Mouse (Mus musculus) CH12.LX (cell line): ENCODE data around the gene Pik3cb. TPM values are rescaled to one million over a fixed set of nuclear protein-coding genes. Genes with fewer than 3 reads are reported as not detected.

ENCODE experiments used
- DNase-seq: peaks from one replicate; pipeline ENCODE4 v3.0.0-alpha.2; 2013; ENCODE audit errors: extremely low read depth
- H3K27ac ChIP-seq: 2 replicates; pipeline ENCODE4 v1.5.1; 2012; ENCODE audit warnings: low read depth, mild to moderate bottlenecking, control low read depth, moderate library complexity; ENCODE audit not compliant: insufficient read depth
- H3K27me3 ChIP-seq: replicated peaks from 2 replicates; pipeline ENCODE3; 2012; ENCODE audit warnings: inconsistent platforms
- H3K36me3 ChIP-seq, 2 experiments: replicated peaks in 1 of 2; 2 replicates each; pipeline versions ENCODE3 to v1.6.1; 2012; ENCODE audit warnings: inconsistent platforms in 1 of 2, low read length in 1 of 2, mild to moderate bottlenecking in 1 of 2, mixed read lengths in 1 of 2, moderate library complexity in 1 of 2; ENCODE audit not compliant: control insufficient read depth in 1 of 2, insufficient read depth in 1 of 2
- H3K4me1 ChIP-seq, 2 experiments: 2 replicates each; pipeline ENCODE4 v1.6.1; 2012; ENCODE audit warnings: inconsistent platforms in 1 of 2, moderate library complexity in 1 of 2; ENCODE audit not compliant: insufficient read depth in 2 of 2, control insufficient read depth in 1 of 2
- H3K4me2 ChIP-seq: 2 replicates; pipeline ENCODE4 v1.6.1; 2012; ENCODE audit warnings: low read depth, mild to moderate bottlenecking, control low read depth; ENCODE audit not compliant: poor library complexity, insufficient read depth, severe bottlenecking
- H3K4me3 ChIP-seq, 3 experiments: fragments of 150-350 bp in 1 of 3; sonication (generic) in 1 of 3; replicated peaks in 1 of 3; 2 replicates each; pipeline versions ENCODE3 to v1.5.1; 2011 to 2012; ENCODE audit warnings: low read depth in 2 of 3, low read length in 2 of 3, mild to moderate bottlenecking in 2 of 3, moderate library complexity in 2 of 3, control low read depth in 1 of 3, improper control_type of control experiment in 1 of 3, inconsistent platforms in 1 of 3, mixed read lengths in 1 of 3; ENCODE audit not compliant: poor library complexity in 1 of 3
- H3K79me2 ChIP-seq: replicated peaks from 2 replicates; pipeline ENCODE4 v1.6.1; 2012; ENCODE audit warnings: mild to moderate bottlenecking, moderate library complexity; ENCODE audit not compliant: control insufficient read depth, poor library complexity, insufficient read depth, severe bottlenecking; ENCODE audit errors: extremely low read depth
- H3K9ac ChIP-seq: 2 replicates; pipeline ENCODE4 v1.6.1; 2012; ENCODE audit warnings: low read depth, mild to moderate bottlenecking, control low read depth, moderate library complexity; ENCODE audit not compliant: insufficient read depth
- H3K9me3 ChIP-seq: replicated peaks from 2 replicates; pipeline ENCODE3; 2012; ENCODE audit warnings: low read length, inconsistent platforms, mixed read lengths
- BHLHE40 ChIP-seq: IDR thresholded peaks from 2 replicates; pipeline ENCODE4 v1.6.1; 2011; ENCODE audit warnings: mild to moderate bottlenecking, low read depth, low read length, improper control_type of control experiment
- CTCF ChIP-seq, 2 experiments: IDR thresholded peaks in 1 of 2; conservative IDR thresholded peaks in 1 of 2; 2 replicates each; pipeline ENCODE4 v1.5.1; 2011 to 2012; ENCODE audit warnings: low read depth in 2 of 2, low read length in 2 of 2, improper control_type of control experiment in 1 of 2, inconsistent platforms in 1 of 2, mild to moderate bottlenecking in 1 of 2, moderate library complexity in 1 of 2
- ELF1 ChIP-seq: IDR thresholded peaks from 2 replicates; pipeline ENCODE4 v1.6.1; 2014; ENCODE audit warnings: low read depth, mild to moderate bottlenecking, inconsistent platforms, low read length, improper control_type of control experiment
- ETS1 ChIP-seq: conservative IDR thresholded peaks from 2 replicates; pipeline ENCODE4 v1.6.1; 2012; ENCODE audit warnings: low read depth, mild to moderate bottlenecking, inconsistent platforms, low read length, improper control_type of control experiment, moderate library complexity
- MAFK ChIP-seq: IDR thresholded peaks from 2 replicates; pipeline ENCODE4 v1.6.1; 2011; ENCODE audit warnings: low read length, improper control_type of control experiment; ENCODE audit not compliant: insufficient replicate concordance
- POLR2A ChIP-seq: IDR thresholded peaks from 2 replicates; pipeline ENCODE4 v1.6.1; 2011; ENCODE audit warnings: low read depth, mild to moderate bottlenecking, improper control_type of control experiment, low read length
- POLR2AphosphoS2 ChIP-seq: IDR thresholded peaks from 2 replicates; pipeline ENCODE4 v1.6.1; 2011; ENCODE audit warnings: low read depth, low read length, improper control_type of control experiment
- RCOR1 ChIP-seq: conservative IDR thresholded peaks from 2 replicates; pipeline ENCODE4 v1.6.1; 2012; ENCODE audit warnings: low read depth, mild to moderate bottlenecking, inconsistent platforms, low read length, improper control_type of control experiment
- SIN3A ChIP-seq: IDR thresholded peaks from 2 replicates; pipeline ENCODE4 v1.6.1; 2012; ENCODE audit warnings: low read length, improper control_type of control experiment, inconsistent platforms
- SMC3 ChIP-seq: IDR thresholded peaks from 2 replicates; pipeline ENCODE4 v1.6.1; 2011; ENCODE audit warnings: low read depth, low read length, improper control_type of control experiment
- TCF12 ChIP-seq: IDR thresholded peaks from 2 replicates; pipeline ENCODE4 v1.6.1; 2014; ENCODE audit warnings: low read depth, mild to moderate bottlenecking, inconsistent platforms, low read length, improper control_type of control experiment
- UBTF ChIP-seq: IDR thresholded peaks from 2 replicates; pipeline ENCODE4 v1.6.1; 2012; ENCODE audit warnings: low read depth, mild to moderate bottlenecking, inconsistent platforms, low read length, improper control_type of control experiment, moderate library complexity
- USF1 ChIP-seq: IDR thresholded peaks from 2 replicates; pipeline ENCODE4 v1.6.1; 2014; ENCODE audit warnings: low read depth, mild to moderate bottlenecking, inconsistent platforms, low read length, improper control_type of control experiment
- ZC3H11A ChIP-seq: IDR thresholded peaks from 2 replicates; pipeline ENCODE4 v1.6.1; 2012; ENCODE audit warnings: low read depth, mild to moderate bottlenecking, inconsistent platforms, low read length, improper control_type of control experiment
- ZMIZ1 ChIP-seq: IDR thresholded peaks from 2 replicates; pipeline ENCODE4 v1.6.1; 2012; ENCODE audit warnings: low read depth, mild to moderate bottlenecking, inconsistent platforms, low read length, improper control_type of control experiment
- ZNF384 ChIP-seq: IDR thresholded peaks from 2 replicates; pipeline ENCODE4 v1.6.1; 2012; ENCODE audit warnings: low read depth, low read length, improper control_type of control experiment, inconsistent platforms
- dilution Hi-C: fragments of 300-500 bp; cut with MboI; formaldehyde crosslinking; loops from 2 replicates; pipeline ENCODE4 v1.14.3; 2020; ENCODE audit warnings: low sequenced_read_pairs; ENCODE audit not compliant: extremely low pct_unique_long_range_greater_than_20kb, extremely low pct_ligation_motif_present
- in situ Hi-C: fragments of 300-500 bp; cut with MboI; formaldehyde crosslinking; loops from 3 replicates; pipeline ENCODE4 v1.14.3; 2019; ENCODE audit warnings: low sequenced_read_pairs, low pct_ligation_motif_present, low pct_unique_long_range_greater_than_20kb, mixed read lengths
- polyA plus RNA-seq: library from polyadenylated mRNA; unstranded; fragments of >175 nt; gene quantifications from 2 replicates; pipeline ENCODE4 v1.2.1, GENCODE M21; 2012; ENCODE audit warnings: low read depth; ENCODE audit not compliant: insufficient read length
- total RNA-seq, 2 experiments: library from RNA; depleted of rRNA; stranded (reverse); fragments of 300-350 nt in 1 of 2; fragments of >200 nt in 1 of 2; gene quantifications; 2 replicates each; pipeline ENCODE4 v1.2.3; 2012 to 2014

Gene Pik3cb
- total and polyA plus RNA-seq, 3 experiments = 1.0 to 3.2 (median 1.0) TPM

DNA sequence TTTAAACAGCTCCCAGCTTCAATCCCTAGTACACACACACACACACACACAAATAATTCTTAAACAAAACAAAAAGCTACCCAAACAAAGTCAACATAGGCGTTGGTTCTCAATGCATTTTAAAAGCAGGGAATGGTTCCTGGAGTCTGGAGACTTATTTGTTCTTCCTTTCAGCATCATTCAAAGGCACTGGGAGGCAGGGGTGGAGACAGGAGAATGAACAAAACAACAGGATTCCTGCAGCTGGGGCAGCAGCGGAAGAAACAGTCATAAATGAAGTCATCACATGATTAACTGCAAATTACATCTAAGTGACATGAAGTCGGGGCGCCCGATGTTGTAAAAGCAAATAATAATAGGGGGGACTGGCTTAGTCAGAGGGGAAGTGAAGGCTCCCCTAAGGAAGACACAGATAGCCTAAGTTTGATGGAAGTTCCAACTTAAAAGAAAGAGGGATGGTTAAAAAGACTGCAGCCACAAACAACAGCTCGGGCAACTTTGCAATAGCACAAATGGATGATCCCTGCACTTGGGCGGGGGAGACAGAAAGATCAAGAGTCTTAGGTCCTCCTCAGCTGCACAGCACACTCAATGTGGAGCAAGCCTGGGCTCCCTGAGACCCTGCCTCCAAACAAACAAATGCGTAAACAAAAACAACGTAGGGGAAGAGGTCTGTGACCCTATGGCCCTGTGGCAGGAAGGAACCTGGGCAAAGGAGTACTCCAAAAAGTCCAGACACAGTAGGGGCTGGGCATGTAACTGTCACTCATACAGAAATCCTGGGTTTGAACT, 12.5 kb upstream of the Pik3cb start:
- Histone ChIP-seq H3K9me3 (no peaks in the 10 kb centered on the region), H3K4me2 (no peak overlapping the region), H3K4me1 (peaks cover 2 to 3% of the 10 kb centered on the region in 2 experiments; a peak in 3 of 4 replicates), H3K27ac (no peak overlapping the region), H3K36me3 (no peaks in the 10 kb centered on the region), H3K9ac (no peak overlapping the region), H3K79me2 (no peaks in the 10 kb centered on the region), H3K4me3 (no peak overlapping the region), H3K27me3 (no peaks in the 10 kb centered on the region)
- no peak for TF ChIP-seq SIN3A
- no peak for TF ChIP-seq ETS1
- no peak for TF ChIP-seq BHLHE40
- no peak for TF ChIP-seq POLR2AphosphoS2
- TF ChIP-seq ZMIZ1 = no peak
- no peak for TF ChIP-seq RCOR1
- in situ Hi-C loops = no loop called here
- dilution Hi-C loops = no loop called here
- DNase-seq = no peak

- H3K9me3 ChIP-seq = no peaks in the 10 kb centered on the region
- H3K4me2 ChIP-seq = no peak overlapping the region
- no peak overlapping the region for H3K4me3 ChIP-seq
- H3K9ac ChIP-seq = no peak overlapping the region
- in situ Hi-C loops = no loop called here
- peaks cover 5% of the 10 kb centered on the region for H3K27me3 ChIP-seq
- DNase-seq = no peak
- dilution Hi-C loops = no loop called here
- H3K36me3 ChIP-seq = no peaks in the 10 kb centered on the region
- H3K79me2 ChIP-seq = no peaks in the 10 kb centered on the region
- no peak for TF ChIP-seq SIN3A
- TF ChIP-seq CTCF (conservative IDR thresholded peaks at IDR 0.05 in 1 of 2, IDR thresholded peaks at IDR 0.05 in 1 of 2; ENCODE audit: low read depth in 2 of 2, low read length in 2 of 2) = no peak
- no peak for TF ChIP-seq TCF12
- no peak for TF ChIP-seq POLR2A
- no peak for TF ChIP-seq ELF1
- no peak for TF ChIP-seq SMC3
- TF ChIP-seq ZC3H11A = no peak
- TF ChIP-seq UBTF = no peak
- TF ChIP-seq ZNF384 = no peak
- no peak for TF ChIP-seq USF1
- TF ChIP-seq POLR2AphosphoS2 = no peak
- no peak for TF ChIP-seq ETS1
- no peak for TF ChIP-seq MAFK
- no peak overlapping the region for H3K27ac ChIP-seq
- H3K4me1 ChIP-seq = peaks cover 3 to 11% of the 10 kb centered on the region in 2 experiments; a peak in 3 of 4 replicates
Observed at GRCm38 (mm10) chr9:99146855-99147735, 6.7 kb upstream of the Pik3cb start.
